Mouse (Mus musculus) erythroblast, embryonic 14.5 days (primary cell): ENCODE results near the gene Acaa1a.

Experiments
- GATA1 ChIP-seq: IDR thresholded peaks from 2 replicates; pipeline ENCODE4 v1.6.1; 2012; ENCODE audit warnings: low read length, inconsistent platforms, mixed read lengths
- TAL1 ChIP-seq: IDR thresholded peaks from 3 replicates; pipeline ENCODE4 v1.6.1; 2012; ENCODE audit warnings: low read length, inconsistent platforms, mixed read lengths

DNA sequence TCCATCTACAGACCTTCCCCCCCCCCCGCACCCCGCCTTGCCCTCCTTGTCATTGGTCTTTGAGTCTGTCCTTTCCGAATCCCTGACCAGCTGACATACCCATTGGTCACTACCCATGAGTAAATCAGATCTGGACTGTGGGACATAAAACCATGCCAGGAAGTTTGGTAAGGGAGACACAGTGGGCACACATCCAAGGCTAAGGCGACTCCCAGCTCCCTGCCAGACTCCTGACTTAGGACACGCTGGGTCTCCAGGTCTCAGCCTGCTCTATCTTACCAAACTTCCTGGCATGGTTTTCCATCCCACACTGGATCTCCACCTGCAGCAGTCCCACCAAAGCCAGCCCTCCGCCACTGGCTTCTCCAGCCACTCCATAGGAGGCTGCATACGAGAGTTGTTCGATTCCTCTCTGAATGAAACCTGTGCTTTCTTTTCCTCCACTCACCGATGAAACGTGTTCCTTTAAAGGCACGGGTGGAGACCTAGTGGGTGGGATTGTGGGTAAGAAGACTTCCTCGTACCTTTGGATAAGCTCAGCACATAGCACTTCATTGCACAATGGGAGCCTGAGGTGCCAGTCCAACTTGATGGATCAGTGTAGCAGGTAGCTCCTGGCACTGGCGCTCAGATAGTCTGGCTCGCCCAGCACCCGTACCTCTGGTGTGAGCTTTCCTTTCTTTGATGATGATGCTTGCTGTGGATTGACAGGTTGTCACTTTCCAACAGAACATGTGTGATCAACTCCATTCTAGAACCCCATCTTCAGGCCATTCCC lies 9.1 kb upstream of the Acaa1a start:
- TF ChIP-seq TAL1 (no peak), GATA1 (no peak)
